Mouse (Mus musculus) lung, embryonic 15.5 days (tissue): ENCODE measurements around the gene Il17rb. TPM values are rescaled to one million over a fixed set of nuclear protein-coding genes. Genes with fewer than 3 reads are reported as not detected.

Experiments used
- ATAC-seq: fragments of 200-750 bp; cut with Nextera tagmentation; 2 replicates; pipeline ENCODE4 v1.8.0; 2017; ENCODE audit warnings: moderate number of reproducible peaks, borderline replicate concordance; ENCODE audit not compliant: low FRiP score, low TSS enrichment; ENCODE audit errors: extremely low read depth
- H3K27ac ChIP-seq: fragments of 300-500 bp; sonication (generic); 2 replicates; pipeline ENCODE4 v1.5.1; 2015; ENCODE audit warnings: moderate library complexity, mild to moderate bottlenecking, inconsistent platforms
- H3K27me3 ChIP-seq: fragments of 300-500 bp; sonication (generic); 2 replicates; pipeline ENCODE4 v1.6.1; 2015; ENCODE audit warnings: inconsistent platforms
- H3K36me3 ChIP-seq: fragments of 300-500 bp; sonication (generic); 2 replicates; pipeline ENCODE4 v1.6.1; 2015; ENCODE audit warnings: inconsistent platforms
- H3K4me1 ChIP-seq: fragments of 300-500 bp; sonication (generic); 2 replicates; pipeline ENCODE4 v1.6.1; 2015; ENCODE audit warnings: inconsistent platforms
- H3K4me2 ChIP-seq: fragments of 300-500 bp; sonication (generic); 2 replicates; pipeline ENCODE4 v1.6.1; 2015; ENCODE audit warnings: inconsistent platforms, mild to moderate bottlenecking, moderate library complexity
- H3K4me3 ChIP-seq: fragments of 300-500 bp; sonication (generic); 2 replicates; pipeline ENCODE4 v1.5.1; 2015; ENCODE audit warnings: mild to moderate bottlenecking, inconsistent platforms
- H3K9ac ChIP-seq: fragments of 300-500 bp; sonication (generic); 2 replicates; pipeline ENCODE4 v1.6.1; 2015; ENCODE audit warnings: inconsistent platforms
- H3K9me3 ChIP-seq: fragments of 300-500 bp; sonication (generic); 2 replicates; pipeline ENCODE4 v1.6.1; 2016; ENCODE audit warnings: inconsistent platforms
- WGBS: fragments of 180-500 bp; shearing (Covaris S2); methylation state at CpG from one replicate; pipeline ENCODE4 v1.1.7; 2015; 5-methylcytosine and 5-hydroxymethylcytosine counted together
- polyA plus RNA-seq: library from polyadenylated mRNA; unstranded; fragments of >200 nt; fragmentation: Nextera tagmentation; extraction: Ambion mirVana; gene quantifications from 2 replicates; pipeline ENCODE4 v1.2.1, GENCODE M21; 2015

The Il17rb gene
- polyA plus RNA-seq, 1 experiment from 2014 or later, result 1.7 TPM

DNA sequence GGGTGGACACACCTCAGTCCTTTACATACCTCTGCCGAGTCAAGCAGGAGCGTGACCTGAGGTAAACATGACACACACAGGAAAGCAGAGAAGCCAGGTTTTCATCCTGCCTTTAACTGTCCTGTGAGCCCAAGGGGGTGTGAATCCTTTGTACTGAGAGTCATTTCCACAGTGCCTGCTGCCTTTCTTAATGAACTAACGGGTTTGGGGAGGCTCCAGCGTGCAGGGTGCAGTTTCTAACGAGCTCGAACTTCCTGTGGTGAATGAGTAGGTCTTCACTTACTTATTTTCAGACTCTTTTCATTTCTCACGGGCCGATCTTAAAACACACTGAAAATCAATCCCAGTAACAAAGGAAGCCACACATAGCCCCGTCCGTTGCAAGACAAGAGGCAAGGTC is 5.8 kb upstream of the Il17rb start:
- Histone ChIP-seq H3K27me3 (no peaks in the 10 kb centered on the region), H3K36me3 (no peaks in the 10 kb centered on the region), H3K27ac (no peak overlapping the region), H3K4me1 (peaks cover 14% of the 10 kb centered on the region), H3K9me3 (no peaks in the 10 kb centered on the region), H3K9ac (no peak overlapping the region), H3K4me2 (no peak overlapping the region), H3K4me3 (no peak overlapping the region)
- no peak for ATAC-seq
- 67% methylated on average over 10 of the region's 10 CpGs for WGBS

DNA sequence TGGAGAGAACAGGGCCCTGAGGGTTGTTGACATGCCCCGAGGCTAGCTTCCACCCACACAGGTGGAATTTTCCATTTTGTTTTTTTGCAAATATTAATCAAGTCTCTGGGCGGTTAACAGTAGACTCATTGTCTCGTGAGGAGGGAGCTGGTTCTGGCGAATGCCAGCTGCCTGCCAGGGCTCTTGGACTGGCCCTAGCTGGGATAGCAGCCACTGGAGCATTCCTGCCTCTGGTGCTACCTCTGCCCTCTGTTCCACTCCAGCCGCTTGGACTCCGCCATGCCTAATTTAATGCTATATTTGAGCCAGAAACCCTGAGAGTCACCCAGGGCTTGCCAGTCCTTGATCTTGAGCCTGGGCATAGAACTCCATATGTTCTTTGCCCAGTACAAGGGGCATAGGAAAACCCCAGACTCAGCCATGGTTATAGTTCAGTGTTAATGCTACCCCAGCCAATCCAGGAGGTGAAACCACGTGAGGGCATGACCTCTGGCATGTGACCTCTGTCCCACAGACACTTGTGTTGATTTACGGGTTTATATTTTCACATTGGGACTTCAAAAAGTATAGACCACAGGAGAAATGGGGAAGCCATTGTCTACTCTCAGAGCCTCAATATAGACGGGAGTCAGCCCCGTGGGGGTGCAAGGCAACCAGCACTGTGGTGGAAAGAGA is 3.3 kb upstream of the Il17rb start:
- Histone ChIP-seq H3K4me2 (no peak overlapping the region), H3K4me3 (no peak overlapping the region), H3K36me3 (no peaks in the 10 kb centered on the region), H3K9ac (no peak overlapping the region), H3K27ac (no peak overlapping the region), H3K4me1 (peaks cover 24% of the 10 kb centered on the region), H3K9me3 (no peaks in the 10 kb centered on the region), H3K27me3 (no peaks in the 10 kb centered on the region)
- ATAC-seq, result no peak
- 64% methylated on average over 10 of the region's 10 CpGs for WGBS

DNA sequence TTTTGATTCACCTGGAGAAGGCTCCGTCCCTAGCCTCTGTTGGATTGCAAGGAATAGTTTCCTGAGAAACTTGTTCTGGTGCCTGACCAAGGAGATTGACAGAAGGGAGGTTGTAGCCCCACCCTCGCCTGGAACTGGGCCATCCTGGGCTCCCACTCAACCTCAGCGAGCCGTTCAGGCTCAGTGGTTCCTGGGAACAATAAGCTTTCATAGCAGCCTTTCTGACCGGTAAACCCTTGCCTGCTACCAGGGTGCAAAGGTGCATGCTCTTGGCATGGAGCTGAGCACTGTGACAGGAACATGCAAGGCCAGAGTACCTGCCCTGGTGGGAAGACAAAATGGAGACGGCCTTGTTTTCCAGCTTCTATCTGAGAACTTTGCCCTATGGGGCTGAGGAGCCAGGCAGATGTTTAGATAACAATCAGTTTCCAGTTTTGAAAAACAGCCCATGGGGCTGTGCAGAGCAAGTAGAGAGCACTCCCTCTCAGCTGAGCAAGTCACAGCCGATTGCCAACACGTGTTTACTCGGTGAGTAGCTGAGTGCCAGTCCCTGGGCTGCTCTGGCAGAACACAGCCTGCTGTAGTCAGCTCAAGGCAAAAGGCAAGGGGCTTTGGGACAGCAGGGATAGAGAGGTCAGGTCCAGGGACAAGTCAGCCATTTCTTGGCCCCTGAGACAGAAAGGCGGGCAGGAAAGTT is 1.3 kb upstream of the Il17rb start:
- peaks cover 24% of the 10 kb centered on the region for H3K4me1 ChIP-seq
- H3K9ac ChIP-seq, result no peak overlapping the region
- H3K4me2 ChIP-seq, result peak overlapping the region; percentile 93
- peak overlapping the region; percentile 34; the same call in 1 of the 2 replicates for H3K27ac ChIP-seq
- H3K4me3 ChIP-seq, result peak overlapping the region; percentile 44; the same call in 1 of the 2 replicates
- no peaks in the 10 kb centered on the region for H3K27me3 ChIP-seq
- ATAC-seq, result peak; percentile 36
- WGBS, result 42% methylated on average over 10 of the region's 10 CpGs
- H3K36me3 ChIP-seq, result no peaks in the 10 kb centered on the region
- H3K9me3 ChIP-seq, result no peaks in the 10 kb centered on the region

DNA sequence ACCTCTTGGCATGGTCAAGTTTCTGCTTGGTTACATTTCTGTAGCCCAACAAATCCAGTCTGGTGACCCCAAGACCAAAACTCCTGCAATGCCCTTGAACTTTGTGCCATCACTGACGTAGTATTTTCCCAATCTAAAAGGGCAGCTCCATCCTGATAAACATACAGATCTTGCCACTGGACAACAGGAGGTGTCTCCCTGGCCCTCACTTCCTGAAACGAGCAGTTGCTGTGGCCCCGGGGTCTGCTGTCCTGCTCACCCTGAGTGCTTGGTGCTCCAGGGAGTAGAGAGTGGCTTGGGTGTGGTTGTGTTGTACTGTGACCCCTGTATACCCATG is 9.3 kb downstream of the Il17rb start:
- Histone ChIP-seq H3K9me3 (no peaks in the 10 kb centered on the region), H3K27me3 (no peaks in the 10 kb centered on the region), H3K4me3 (no peak overlapping the region), H3K27ac (no peak overlapping the region), H3K9ac (no peak overlapping the region), H3K36me3 (peaks cover 26% of the 10 kb centered on the region), H3K4me2 (no peak overlapping the region), H3K4me1 (0 out of 2 replicates have a peak, but pooled peaks cover 9% of the 10 kb centered on the region)
- ATAC-seq, result no peak
- WGBS, result 76% methylated on average over 3 of the region's 3 CpGs

DNA sequence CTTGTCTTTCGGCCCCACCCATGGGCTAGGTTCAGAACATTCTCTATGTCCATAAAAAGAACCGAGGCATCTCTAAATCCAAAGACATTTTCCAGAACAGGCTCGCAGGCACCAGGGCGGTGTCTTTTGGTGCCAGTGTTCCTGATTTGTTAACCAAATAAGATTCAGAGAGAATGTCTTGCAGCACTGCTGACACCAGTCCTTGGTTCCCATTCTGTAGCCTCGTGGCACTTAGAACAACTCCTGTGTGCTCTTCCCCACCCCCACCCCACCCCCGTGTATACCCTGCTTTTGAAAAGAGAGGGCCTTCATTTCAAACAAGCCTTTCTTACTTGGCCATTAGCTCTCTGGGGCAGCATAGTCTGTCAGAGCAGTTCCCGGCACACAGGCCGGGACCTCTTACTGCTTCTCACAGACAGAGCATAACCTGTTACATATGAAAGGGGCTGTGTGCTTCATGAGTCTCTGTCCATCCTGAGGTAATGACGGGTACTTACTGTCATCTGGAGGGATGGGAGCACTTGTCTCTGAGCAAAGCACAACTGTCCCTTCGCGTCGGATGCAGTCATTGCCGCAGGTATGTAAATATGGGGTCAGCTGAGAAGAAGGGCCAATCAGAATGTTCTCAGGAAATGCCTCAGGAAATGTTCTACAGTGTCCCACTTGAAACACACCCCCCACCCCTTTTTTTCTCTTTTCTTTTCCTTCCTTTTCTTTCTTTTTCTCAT is 9.8 kb downstream of the Il17rb start:
- Histone ChIP-seq H3K27ac (no peak overlapping the region), H3K9ac (no peak overlapping the region), H3K4me3 (no peak overlapping the region), H3K36me3 (peaks cover 32% of the 10 kb centered on the region), H3K9me3 (no peaks in the 10 kb centered on the region), H3K4me2 (no peak overlapping the region), H3K4me1 (0 out of 2 replicates have a peak, but pooled peaks cover 9% of the 10 kb centered on the region), H3K27me3 (no peaks in the 10 kb centered on the region)
- no peak for ATAC-seq
- WGBS, result 78% methylated on average over 13 of the region's 13 CpGs

DNA sequence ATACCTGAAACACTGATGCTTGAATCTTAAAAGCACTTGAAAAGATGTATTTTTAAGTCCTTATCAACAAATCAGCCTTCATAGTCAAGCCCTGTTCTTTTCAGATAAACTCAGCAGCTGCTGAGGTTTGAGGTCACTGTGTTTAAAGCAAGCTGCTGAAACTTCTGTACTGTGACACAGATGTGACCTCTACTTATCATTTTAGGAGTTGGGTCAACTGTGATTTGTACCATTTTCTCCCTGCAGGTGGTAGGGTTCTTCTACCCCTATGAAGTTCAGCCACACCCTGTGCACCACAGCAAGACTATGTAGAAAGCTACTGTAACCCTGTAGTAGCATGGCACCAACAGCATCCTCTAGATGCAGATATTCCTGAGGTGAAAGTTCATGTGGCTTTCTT is 11.4 kb downstream of the Il17rb start:
- H3K4me2 ChIP-seq, result no peak overlapping the region
- 0 out of 2 replicates have a peak, but pooled peaks cover 9% of the 10 kb centered on the region for H3K4me1 ChIP-seq
- no peak overlapping the region for H3K27ac ChIP-seq
- ATAC-seq, result no peak
- no peaks in the 10 kb centered on the region for H3K9me3 ChIP-seq
- no peak overlapping the region for H3K9ac ChIP-seq
- no peaks in the 10 kb centered on the region for H3K27me3 ChIP-seq
- H3K4me3 ChIP-seq, result no peak overlapping the region
- peaks cover 47% of the 10 kb centered on the region for H3K36me3 ChIP-seq

DNA sequence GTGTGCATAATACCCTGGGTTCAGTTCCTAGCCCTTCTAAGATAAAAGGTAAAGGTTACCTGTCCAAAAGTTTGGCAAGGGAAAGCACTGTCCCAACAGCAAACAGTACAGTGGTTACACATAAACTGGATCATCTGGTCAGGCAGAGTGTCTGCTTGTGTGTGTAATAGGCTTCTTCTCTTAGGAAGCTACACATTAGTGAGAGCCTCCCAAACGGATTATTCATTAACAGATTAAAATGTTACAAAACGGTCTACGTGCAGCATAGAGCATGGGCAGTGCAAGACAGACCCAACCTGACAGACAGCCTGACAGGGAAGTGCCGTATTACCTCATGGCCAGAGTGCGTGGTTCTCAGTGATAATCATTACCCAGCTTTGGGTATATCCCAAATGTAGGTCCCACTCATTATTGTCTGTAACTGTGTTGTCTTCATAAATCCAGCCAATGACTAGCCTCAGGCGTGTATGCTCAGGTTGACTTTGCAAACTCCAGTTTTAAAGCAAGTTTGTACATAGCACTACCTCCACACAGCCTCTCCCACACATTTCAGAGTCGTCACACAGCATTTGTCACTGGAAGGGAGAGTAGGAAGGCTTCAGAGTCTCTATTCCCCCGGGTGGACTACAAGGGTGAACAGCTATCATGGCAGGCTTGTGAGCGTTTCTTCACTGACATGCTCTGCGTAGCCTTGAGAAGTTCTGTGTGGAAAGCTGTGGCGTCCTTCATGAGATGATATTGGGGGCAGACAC is 12.5 kb downstream of the Il17rb start:
- no peak overlapping the region for H3K9ac ChIP-seq
- no peaks in the 10 kb centered on the region for H3K9me3 ChIP-seq
- H3K4me2 ChIP-seq, result no peak overlapping the region
- peaks cover 59% of the 10 kb centered on the region for H3K36me3 ChIP-seq
- H3K4me1 ChIP-seq, result 0 out of 2 replicates have a peak, but pooled peaks cover 9% of the 10 kb centered on the region
- no peaks in the 10 kb centered on the region for H3K27me3 ChIP-seq
- ATAC-seq, result no peak
- WGBS, result 86% methylated on average over 11 of the region's 11 CpGs
- no peak overlapping the region for H3K4me3 ChIP-seq
- H3K27ac ChIP-seq, result no peak overlapping the region

DNA sequence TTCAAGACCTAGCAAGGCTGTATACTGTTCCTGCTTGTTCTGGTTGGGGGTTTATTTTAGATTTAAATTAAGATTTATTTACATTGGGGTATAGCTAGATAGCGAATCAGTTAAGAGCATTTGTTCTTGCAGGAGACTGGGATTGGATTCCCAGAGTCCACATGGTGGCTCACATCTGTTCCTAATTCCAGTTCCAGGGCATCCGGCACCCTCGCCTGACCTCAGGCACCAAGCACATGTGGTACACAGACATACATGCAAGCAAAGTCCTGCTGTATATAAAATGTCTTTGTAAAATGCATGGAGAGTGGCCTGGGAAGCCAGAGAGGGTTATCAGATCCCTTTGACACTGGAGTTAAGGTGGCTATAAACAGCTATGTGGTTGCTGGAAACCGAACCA is 13.7 kb downstream of the Il17rb start:
- no peaks in the 10 kb centered on the region for H3K9me3 ChIP-seq
- no peak overlapping the region for H3K27ac ChIP-seq
- H3K4me3 ChIP-seq, result no peak overlapping the region
- H3K4me2 ChIP-seq, result no peak overlapping the region
- WGBS, result 87% methylated on average over 4 of the region's 4 CpGs
- H3K9ac ChIP-seq, result no peak overlapping the region
- H3K27me3 ChIP-seq, result no peaks in the 10 kb centered on the region
- no peak for ATAC-seq
- 0 out of 2 replicates have a peak, but pooled peaks cover 9% of the 10 kb centered on the region for H3K4me1 ChIP-seq
- H3K36me3 ChIP-seq, result peaks cover 71% of the 10 kb centered on the region

DNA sequence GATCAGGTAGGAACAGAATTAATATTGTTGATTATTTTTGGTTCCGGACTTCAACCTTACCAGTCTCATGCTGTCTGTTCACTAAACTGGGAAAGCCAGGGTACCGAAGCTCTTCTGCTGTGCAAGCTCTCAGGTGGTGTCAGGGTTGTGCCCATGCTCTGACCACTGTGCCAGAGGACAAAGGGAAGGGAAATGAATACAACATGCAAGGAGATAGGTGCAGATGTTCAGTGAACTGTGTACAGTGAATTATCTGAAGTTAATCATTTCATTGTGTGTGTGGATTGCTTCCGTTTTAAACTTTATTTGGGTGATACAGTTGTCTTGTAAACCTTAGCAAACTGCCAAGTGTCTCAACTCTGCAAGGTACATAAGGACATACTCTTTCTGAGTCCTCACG is 20.4 kb downstream of the Il17rb start:
- no peaks in the 10 kb centered on the region for H3K27me3 ChIP-seq
- no peak overlapping the region for H3K4me3 ChIP-seq
- H3K4me1 ChIP-seq, result no peaks in the 10 kb centered on the region
- peaks cover 99% of the 10 kb centered on the region for H3K36me3 ChIP-seq
- no peak overlapping the region for H3K27ac ChIP-seq
- no peak overlapping the region for H3K9ac ChIP-seq
- no peaks in the 10 kb centered on the region for H3K9me3 ChIP-seq
- WGBS, result 91% methylated on average over 4 of the region's 4 CpGs
- H3K4me2 ChIP-seq, result no peak overlapping the region
- ATAC-seq, result no peak

DNA sequence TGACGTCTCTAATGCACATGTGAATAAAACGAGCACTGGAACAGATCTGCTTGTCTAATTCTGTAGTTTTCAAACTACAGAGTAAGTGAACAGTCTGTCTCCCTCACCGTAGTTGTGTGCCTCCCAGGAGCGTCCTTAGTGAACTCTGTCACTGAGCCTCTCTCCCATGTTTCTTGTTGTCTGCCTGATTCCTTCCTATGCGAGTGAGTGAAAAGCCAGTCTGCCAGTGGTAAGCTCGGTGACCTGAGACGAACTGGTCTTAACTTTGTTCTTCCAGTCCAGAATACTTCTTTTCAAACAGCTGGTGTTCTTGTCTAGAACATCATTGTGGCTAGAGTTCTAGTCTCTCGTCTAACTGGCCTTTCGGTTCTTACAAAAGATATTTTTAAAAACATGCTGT is 21.0 kb downstream of the Il17rb start:
- H3K9me3 ChIP-seq, result no peaks in the 10 kb centered on the region
- peaks cover 99% of the 10 kb centered on the region for H3K36me3 ChIP-seq
- H3K9ac ChIP-seq, result no peak overlapping the region
- H3K4me3 ChIP-seq, result no peak overlapping the region
- no peak overlapping the region for H3K27ac ChIP-seq
- H3K4me2 ChIP-seq, result no peak overlapping the region
- no peaks in the 10 kb centered on the region for H3K4me1 ChIP-seq
- WGBS, result 86% methylated on average over 9 of the region's 9 CpGs
- ATAC-seq, result no peak
- H3K27me3 ChIP-seq, result no peaks in the 10 kb centered on the region

DNA sequence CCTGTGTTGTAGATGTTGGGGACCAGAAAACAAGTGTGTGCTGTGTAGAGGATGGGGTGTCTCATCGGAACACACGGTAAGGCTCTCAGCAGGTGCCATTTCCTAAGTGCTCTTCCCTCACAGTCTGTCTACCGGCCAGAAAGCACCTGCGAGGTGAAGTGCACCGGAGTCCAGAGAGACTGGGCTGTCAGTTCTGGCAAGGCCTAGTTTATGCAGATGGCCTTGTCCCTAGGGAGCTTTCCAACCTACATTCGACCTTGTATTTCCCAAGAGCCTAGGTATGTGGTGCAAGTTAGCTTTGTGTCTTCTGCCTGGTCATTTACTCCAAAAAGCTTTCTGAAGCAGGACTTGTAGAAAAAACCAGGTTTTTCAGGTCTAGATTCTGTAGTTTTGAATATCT is 21.4 kb downstream of the Il17rb start:
- Histone ChIP-seq H3K27ac (no peak overlapping the region), H3K4me2 (no peak overlapping the region), H3K9ac (no peak overlapping the region), H3K27me3 (no peaks in the 10 kb centered on the region), H3K4me3 (no peak overlapping the region), H3K9me3 (no peaks in the 10 kb centered on the region), H3K4me1 (no peaks in the 10 kb centered on the region), H3K36me3 (peaks cover 99% of the 10 kb centered on the region)
- ATAC-seq, result no peak
- 93% methylated on average over 6 of the region's 6 CpGs for WGBS
